Mouse (Mus musculus) CH12.LX (cell line): Measurements from ENCODE around the gene Coro2b. TPM values are rescaled to one million over a fixed set of nuclear protein-coding genes. Genes with fewer than 3 reads are reported as not detected.

Experiments used
- DNase-seq: peaks from one replicate; pipeline ENCODE4 v3.0.0-alpha.2; 2013; ENCODE audit errors: extremely low read depth
- H3K27ac ChIP-seq: 2 replicates; pipeline ENCODE4 v1.5.1; 2012; ENCODE audit warnings: low read depth, mild to moderate bottlenecking, control low read depth, moderate library complexity; ENCODE audit not compliant: insufficient read depth
- H3K27me3 ChIP-seq: replicated peaks from 2 replicates; pipeline ENCODE3; 2012; ENCODE audit warnings: inconsistent platforms
- H3K36me3 ChIP-seq, 2 experiments: replicated peaks in 1 of 2; 2 replicates each; pipeline versions ENCODE3 to v1.6.1; 2012; ENCODE audit warnings: inconsistent platforms in 1 of 2, low read length in 1 of 2, mild to moderate bottlenecking in 1 of 2, mixed read lengths in 1 of 2, moderate library complexity in 1 of 2; ENCODE audit not compliant: control insufficient read depth in 1 of 2, insufficient read depth in 1 of 2
- H3K4me1 ChIP-seq, 2 experiments: 2 replicates each; pipeline ENCODE4 v1.6.1; 2012; ENCODE audit warnings: inconsistent platforms in 1 of 2, moderate library complexity in 1 of 2; ENCODE audit not compliant: insufficient read depth in 2 of 2, control insufficient read depth in 1 of 2
- H3K4me2 ChIP-seq: 2 replicates; pipeline ENCODE4 v1.6.1; 2012; ENCODE audit warnings: low read depth, mild to moderate bottlenecking, control low read depth; ENCODE audit not compliant: poor library complexity, insufficient read depth, severe bottlenecking
- H3K4me3 ChIP-seq, 3 experiments: fragments of 150-350 bp in 1 of 3; sonication (generic) in 1 of 3; replicated peaks in 1 of 3; 2 replicates each; pipeline versions ENCODE3 to v1.5.1; 2011 to 2012; ENCODE audit warnings: low read depth in 2 of 3, low read length in 2 of 3, mild to moderate bottlenecking in 2 of 3, moderate library complexity in 2 of 3, control low read depth in 1 of 3, improper control_type of control experiment in 1 of 3, inconsistent platforms in 1 of 3, mixed read lengths in 1 of 3; ENCODE audit not compliant: poor library complexity in 1 of 3
- H3K79me2 ChIP-seq: replicated peaks from 2 replicates; pipeline ENCODE4 v1.6.1; 2012; ENCODE audit warnings: mild to moderate bottlenecking, moderate library complexity; ENCODE audit not compliant: control insufficient read depth, poor library complexity, insufficient read depth, severe bottlenecking; ENCODE audit errors: extremely low read depth
- H3K9ac ChIP-seq: 2 replicates; pipeline ENCODE4 v1.6.1; 2012; ENCODE audit warnings: low read depth, mild to moderate bottlenecking, control low read depth, moderate library complexity; ENCODE audit not compliant: insufficient read depth
- H3K9me3 ChIP-seq: replicated peaks from 2 replicates; pipeline ENCODE3; 2012; ENCODE audit warnings: low read length, inconsistent platforms, mixed read lengths
- CHD1 ChIP-seq: IDR thresholded peaks from 2 replicates; pipeline ENCODE4 v1.6.1; 2012; ENCODE audit warnings: low read depth, low read length, improper control_type of control experiment, inconsistent platforms
- CTCF ChIP-seq, 2 experiments: IDR thresholded peaks in 1 of 2; conservative IDR thresholded peaks in 1 of 2; 2 replicates each; pipeline ENCODE4 v1.5.1; 2011 to 2012; ENCODE audit warnings: low read depth in 2 of 2, low read length in 2 of 2, improper control_type of control experiment in 1 of 2, inconsistent platforms in 1 of 2, mild to moderate bottlenecking in 1 of 2, moderate library complexity in 1 of 2
- ELF1 ChIP-seq: IDR thresholded peaks from 2 replicates; pipeline ENCODE4 v1.6.1; 2014; ENCODE audit warnings: low read depth, mild to moderate bottlenecking, inconsistent platforms, low read length, improper control_type of control experiment
- EP300 ChIP-seq: IDR thresholded peaks from 2 replicates; pipeline ENCODE4 v1.6.1; 2011; ENCODE audit warnings: low read length, improper control_type of control experiment
- HCFC1 ChIP-seq: IDR thresholded peaks from 2 replicates; pipeline ENCODE4 v1.6.1; 2012; ENCODE audit warnings: low read depth, mild to moderate bottlenecking, inconsistent platforms, low read length, improper control_type of control experiment
- JUN ChIP-seq: IDR thresholded peaks from 2 replicates; pipeline ENCODE4 v1.6.1; 2011; ENCODE audit warnings: low read depth, mild to moderate bottlenecking, low read length, improper control_type of control experiment, moderate library complexity; ENCODE audit not compliant: insufficient read depth
- JUND ChIP-seq: conservative IDR thresholded peaks from 2 replicates; pipeline ENCODE4 v1.6.1; 2011; ENCODE audit warnings: low read depth, low read length, improper control_type of control experiment
- KAT2A ChIP-seq: IDR thresholded peaks from 2 replicates; pipeline ENCODE4 v1.6.1; 2012; ENCODE audit warnings: low read length, improper control_type of control experiment, inconsistent platforms; ENCODE audit not compliant: insufficient replicate concordance
- MAX ChIP-seq: IDR thresholded peaks from 2 replicates; pipeline ENCODE4 v1.6.1; 2011; ENCODE audit warnings: low read length, improper control_type of control experiment
- MEF2A ChIP-seq: IDR thresholded peaks from 2 replicates; pipeline ENCODE4 v1.6.1; 2014; ENCODE audit warnings: low read depth, mild to moderate bottlenecking, inconsistent platforms, low read length, improper control_type of control experiment, borderline replicate concordance
- POLR2AphosphoS2 ChIP-seq: IDR thresholded peaks from 2 replicates; pipeline ENCODE4 v1.6.1; 2011; ENCODE audit warnings: low read depth, low read length, improper control_type of control experiment
- RAD21 ChIP-seq: IDR thresholded peaks from 2 replicates; pipeline ENCODE4 v1.6.1; 2011; ENCODE audit warnings: low read depth, mild to moderate bottlenecking, low read length, improper control_type of control experiment, moderate library complexity
- TBP ChIP-seq: conservative IDR thresholded peaks from 2 replicates; pipeline ENCODE4 v1.6.1; 2011; ENCODE audit warnings: low read depth, low read length, improper control_type of control experiment
- USF1 ChIP-seq: IDR thresholded peaks from 2 replicates; pipeline ENCODE4 v1.6.1; 2014; ENCODE audit warnings: low read depth, mild to moderate bottlenecking, inconsistent platforms, low read length, improper control_type of control experiment
- USF2 ChIP-seq: conservative IDR thresholded peaks from 2 replicates; pipeline ENCODE4 v1.6.1; 2011; ENCODE audit warnings: low read depth, low read length, improper control_type of control experiment
- ZC3H11A ChIP-seq: IDR thresholded peaks from 2 replicates; pipeline ENCODE4 v1.6.1; 2012; ENCODE audit warnings: low read depth, mild to moderate bottlenecking, inconsistent platforms, low read length, improper control_type of control experiment
- dilution Hi-C: fragments of 300-500 bp; cut with MboI; formaldehyde crosslinking; loops from 2 replicates; pipeline ENCODE4 v1.14.3; 2020; ENCODE audit warnings: low sequenced_read_pairs; ENCODE audit not compliant: extremely low pct_unique_long_range_greater_than_20kb, extremely low pct_ligation_motif_present
- in situ Hi-C: fragments of 300-500 bp; cut with MboI; formaldehyde crosslinking; loops from 3 replicates; pipeline ENCODE4 v1.14.3; 2019; ENCODE audit warnings: low sequenced_read_pairs, low pct_ligation_motif_present, low pct_unique_long_range_greater_than_20kb, mixed read lengths
- polyA plus RNA-seq: library from polyadenylated mRNA; unstranded; fragments of >175 nt; gene quantifications from 2 replicates; pipeline ENCODE4 v1.2.1, GENCODE M21; 2012; ENCODE audit warnings: low read depth; ENCODE audit not compliant: insufficient read length
- total RNA-seq, 2 experiments: library from RNA; depleted of rRNA; stranded (reverse); fragments of 300-350 nt in 1 of 2; fragments of >200 nt in 1 of 2; gene quantifications; 2 replicates each; pipeline ENCODE4 v1.2.3; 2012 to 2014

The Coro2b gene
- total and polyA plus RNA-seq, 3 experiments: 0.77 to 3.2 (median 0.85) TPM

- Histone ChIP-seq H3K9me3 (no peaks in the 10 kb centered on the region), H3K4me2 (no peak overlapping the region), H3K36me3 (peaks cover 0 to 9% of the 10 kb centered on the region in 2 experiments), H3K4me1 (no peaks in the 10 kb centered on the region), H3K4me3 (no peak overlapping the region), H3K79me2 (no peaks in the 10 kb centered on the region), H3K27me3 (no peaks in the 10 kb centered on the region), H3K27ac (no peak overlapping the region), H3K9ac (no peak overlapping the region)
- TF ChIP-seq JUN: no peak
- in situ Hi-C loops (no loop called here), dilution Hi-C loops (no loop called here)
- DNase-seq: no peak
Observed at GRCm38 (mm10) chr9:62452373-62452993, 84.4 kb downstream of the Coro2b start.

GRCm38 (mm10) chr9:62451585-62452372 lies 85.1 kb downstream of the Coro2b start:
- Histone ChIP-seq H3K27ac (no peak overlapping the region), H3K79me2 (no peaks in the 10 kb centered on the region), H3K4me1 (no peaks in the 10 kb centered on the region), H3K36me3 (peaks cover 0 to 9% of the 10 kb centered on the region in 2 experiments), H3K4me2 (no peak overlapping the region), H3K9me3 (no peaks in the 10 kb centered on the region), H3K27me3 (no peaks in the 10 kb centered on the region), H3K9ac (no peak overlapping the region), H3K4me3 (no peak overlapping the region)
- DNase-seq: no peak
- in situ Hi-C loops: no loop called here
- TF ChIP-seq TBP (no peak), USF2 (no peak), USF1 (no peak), POLR2AphosphoS2 (no peak), JUND (no peak), CHD1 (no peak), RAD21 (no peak), EP300 (no peak), ZC3H11A (no peak), KAT2A (no peak), CTCF (conservative IDR thresholded peaks at IDR 0.05 in 1 of 2, IDR thresholded peaks at IDR 0.05 in 1 of 2; ENCODE audit: low read depth in 2 of 2, low read length in 2 of 2) (no peak), ELF1 (no peak), MAX (no peak), MEF2A (no peak), HCFC1 (no peak)
- dilution Hi-C loops: no loop called here
